Mouse (Mus musculus) embryo, embryonic 11.5 days (tissue): ENCODE measurements around the gene Wnt7a.

Source experiments
- DNase-seq: peaks from one replicate; pipeline ENCODE4 v3.0.0-alpha.2; 2012; ENCODE audit warnings: low read depth, low spot score

Gene Wnt7a

GRCm38 (mm10) chr6:91345091-91345490 is 66.1 kb downstream of the Wnt7a start:
- DNase-seq, result no peak

GRCm38 (mm10) chr6:91339612-91340246 is 71.4 kb downstream of the Wnt7a start:
- no peak for DNase-seq

GRCm38 (mm10) chr6:91335470-91335869 is 75.7 kb downstream of the Wnt7a start:
- DNase-seq, result no peak

- no peak for DNase-seq
These were observed 79.3 kb downstream of the Wnt7a start for GRCm38 (mm10) chr6:91331886-91332285.

GRCm38 (mm10) chr6:91325556-91325955 is 85.6 kb downstream of the Wnt7a start:
- DNase-seq, result no peak

GRCm38 (mm10) chr6:91324752-91325151 is 86.4 kb downstream of the Wnt7a start:
- DNase-seq, result no peak

GRCm38 (mm10) chr6:91322001-91322772 is 89.0 kb downstream of the Wnt7a start:
- DNase-seq, result no peak
